Mouse (Mus musculus) liver, embryonic 12.5 days (tissue): Measurements from ENCODE around the gene Pa2g4. TPM values are rescaled to one million over a fixed set of nuclear protein-coding genes. Genes with fewer than 3 reads are reported as not detected.

Experiments used
- ATAC-seq: fragments of 200-750 bp; cut with Nextera tagmentation; 2 replicates; pipeline ENCODE4 v1.8.0; 2017; ENCODE audit warnings: moderate number of reproducible peaks, mild to moderate bottlenecking, moderate library complexity
- H3K27ac ChIP-seq: fragments of 300-500 bp; sonication (generic); 2 replicates; pipeline ENCODE4 v1.5.1; 2016; ENCODE audit warnings: mild to moderate bottlenecking
- H3K27me3 ChIP-seq: fragments of 300-500 bp; sonication (generic); replicated peaks from 2 replicates; pipeline ENCODE4 v1.6.1; 2016; ENCODE audit warnings: mild to moderate bottlenecking, moderate library complexity
- H3K36me3 ChIP-seq: fragments of 300-500 bp; sonication (generic); 2 replicates; pipeline ENCODE4 v1.6.1; 2016; ENCODE audit warnings: mild to moderate bottlenecking, moderate library complexity
- H3K4me1 ChIP-seq: fragments of 300-500 bp; sonication (generic); 2 replicates; pipeline ENCODE4 v1.6.1; 2016
- H3K4me2 ChIP-seq: fragments of 300-500 bp; sonication (generic); 2 replicates; pipeline ENCODE4 v1.6.1; 2016; ENCODE audit warnings: mild to moderate bottlenecking, moderate library complexity
- H3K4me3 ChIP-seq: fragments of 300-500 bp; sonication (generic); 2 replicates; pipeline ENCODE4 v1.5.1; 2016; ENCODE audit warnings: mild to moderate bottlenecking, moderate library complexity
- H3K9ac ChIP-seq: fragments of 300-500 bp; sonication (generic); 2 replicates; pipeline ENCODE4 v1.6.1; 2016; ENCODE audit warnings: mild to moderate bottlenecking, moderate library complexity
- H3K9me3 ChIP-seq: fragments of 300-500 bp; sonication (generic); replicated peaks from 2 replicates; pipeline ENCODE4 v1.6.1; 2016; ENCODE audit warnings: mild to moderate bottlenecking, moderate library complexity
- WGBS: fragments of 180-500 bp; shearing (Covaris S2); methylation state at CpG from one replicate; pipeline ENCODE4 v1.1.7; 2016; ENCODE audit not compliant: insufficient replicate concordance; 5-methylcytosine and 5-hydroxymethylcytosine counted together
- microRNA-seq: library from miRNA; unstranded; fragments of <30 nt; microRNA quantifications from one replicate; pipeline ENCODE4, GENCODE M21; 2017
- polyA plus RNA-seq: library from polyadenylated mRNA; unstranded; fragments of >200 nt; fragmentation: Nextera tagmentation; extraction: Ambion mirVana; gene quantifications from 2 replicates; pipeline ENCODE4 v1.2.1, GENCODE M21; 2016

The Pa2g4 gene
- polyA plus RNA-seq, 1 experiment from 2014 or later: 242 TPM

GRCm38 (mm10) chr10:128511761-128512160, 54.0 kb downstream of the Pa2g4 start:
- Histone ChIP-seq H3K9me3 (no peaks in the 10 kb centered on the region), H3K27me3 (no peaks in the 10 kb centered on the region), H3K4me3 (no peak overlapping the region), H3K9ac (no peak overlapping the region), H3K27ac (no peak overlapping the region), H3K4me2 (no peak overlapping the region), H3K4me1 (peaks cover 40% of the 10 kb centered on the region), H3K36me3 (peaks cover 58% of the 10 kb centered on the region)
- ATAC-seq: no peak
- WGBS: 80% methylated on average over 12 of the region's 12 CpGs

GRCm38 (mm10) chr10:128511189-128511588, 54.6 kb downstream of the Pa2g4 start:
- Histone ChIP-seq H3K27ac (no peak overlapping the region), H3K27me3 (no peaks in the 10 kb centered on the region), H3K36me3 (peaks cover 54% of the 10 kb centered on the region), H3K9me3 (no peaks in the 10 kb centered on the region), H3K4me2 (no peak overlapping the region), H3K4me1 (peaks cover 35% of the 10 kb centered on the region), H3K4me3 (no peak overlapping the region), H3K9ac (no peak overlapping the region)
- WGBS: 78% methylated on average over 9 of the region's 9 CpGs
- ATAC-seq: peak; percentile 55

GRCm38 (mm10) chr10:128510301-128510700, 55.5 kb downstream of the Pa2g4 start:
- H3K36me3 ChIP-seq: peaks cover 49% of the 10 kb centered on the region
- peaks cover 27% of the 10 kb centered on the region for H3K4me1 ChIP-seq
- H3K27me3 ChIP-seq: no peaks in the 10 kb centered on the region
- H3K9me3 ChIP-seq: no peaks in the 10 kb centered on the region
- no peak overlapping the region for H3K27ac ChIP-seq
- ATAC-seq: no peak
- H3K9ac ChIP-seq: no peak overlapping the region
- H3K4me2 ChIP-seq: no peak overlapping the region
- H3K4me3 ChIP-seq: no peak overlapping the region
- 84% methylated on average over 11 of the region's 11 CpGs for WGBS

- no peak overlapping the region for H3K4me2 ChIP-seq
- H3K9me3 ChIP-seq: no peaks in the 10 kb centered on the region
- no peak overlapping the region for H3K4me3 ChIP-seq
- peaks cover 45% of the 10 kb centered on the region for H3K36me3 ChIP-seq
- peaks cover 27% of the 10 kb centered on the region for H3K4me1 ChIP-seq
- H3K9ac ChIP-seq: no peak overlapping the region
- WGBS: 73% methylated on average over 4 of the region's 4 CpGs
- no peak for ATAC-seq
- no peak overlapping the region for H3K27ac ChIP-seq
- H3K27me3 ChIP-seq: no peaks in the 10 kb centered on the region
Measured at GRCm38 (mm10) chr10:128509831-128510230, 56.0 kb downstream of the Pa2g4 start.

GRCm38 (mm10) chr10:128509203-128509602, 56.6 kb downstream of the Pa2g4 start:
- H3K4me2 ChIP-seq: no peak overlapping the region
- H3K27me3 ChIP-seq: no peaks in the 10 kb centered on the region
- H3K27ac ChIP-seq: no peak overlapping the region
- ATAC-seq: no peak
- H3K9me3 ChIP-seq: no peaks in the 10 kb centered on the region
- WGBS: 76% methylated on average over 9 of the region's 9 CpGs
- H3K4me3 ChIP-seq: no peak overlapping the region
- peaks cover 32% of the 10 kb centered on the region for H3K4me1 ChIP-seq
- H3K36me3 ChIP-seq: peaks cover 43% of the 10 kb centered on the region
- no peak overlapping the region for H3K9ac ChIP-seq

- Histone ChIP-seq H3K4me2 (no peak overlapping the region), H3K9me3 (no peaks in the 10 kb centered on the region), H3K4me1 (peaks cover 41% of the 10 kb centered on the region), H3K27ac (no peak overlapping the region), H3K9ac (no peak overlapping the region), H3K27me3 (no peaks in the 10 kb centered on the region), H3K4me3 (no peak overlapping the region), H3K36me3 (peaks cover 34% of the 10 kb centered on the region)
- 77% methylated on average over 9 of the region's 9 CpGs for WGBS
- ATAC-seq: no peak
Measured at GRCm38 (mm10) chr10:128508260-128508659, 57.5 kb downstream of the Pa2g4 start.

Small RNAs within 50 kb of the gene (microRNA-seq; reads per million reads assigned to microRNA genes)
- gene Gm47275: not detected
- gene Mir6916: not detected
- not detected for gene Mir6917

Other genes starting within 250 kb of the Pa2g4 start
- gene Cnpy2, start 243.5 kb downstream of the Pa2g4 start, polyA plus RNA-seq: 107 and 114 TPM in 2 replicates
- 183 and 187 TPM in 2 replicates for gene Cs, start 228.3 kb downstream of the Pa2g4 start, polyA plus RNA-seq
- gene Coq10a, start 197.0 kb downstream of the Pa2g4 start, polyA plus RNA-seq: 8.7 and 8.9 TPM in 2 replicates
- gene Ankrd52, start 188.9 kb downstream of the Pa2g4 start, polyA plus RNA-seq: 9.3 TPM in 2 replicates
- 22.7 and 23.0 TPM in 2 replicates for gene Slc39a5, start 164.8 kb downstream of the Pa2g4 start, polyA plus RNA-seq
- gene Nabp2, start 154.5 kb downstream of the Pa2g4 start, polyA plus RNA-seq: 64.1 and 66.1 TPM in 2 replicates
- 14.2 and 14.8 TPM in 2 replicates for gene Rnf41, start 154.3 kb downstream of the Pa2g4 start, polyA plus RNA-seq
- 34.9 and 40.3 TPM in 2 replicates for gene Smarcc2, start 106.7 kb downstream of the Pa2g4 start, polyA plus RNA-seq
- gene Myl6, start 71.8 kb downstream of the Pa2g4 start, polyA plus RNA-seq: 533 and 540 TPM in 2 replicates
- gene Myl6b, start 67.3 kb downstream of the Pa2g4 start, polyA plus RNA-seq: 1.3 and 1.6 TPM in 2 replicates
- gene Esyt1, start 40.1 kb downstream of the Pa2g4 start, polyA plus RNA-seq: 15.0 and 16.0 TPM in 2 replicates
- gene Zc3h10, start 18.2 kb downstream of the Pa2g4 start, polyA plus RNA-seq: 7.7 and 8.1 TPM in 2 replicates
- 2,924 and 3,037 TPM in 2 replicates for gene Rpl41, start 16.7 kb downstream of the Pa2g4 start, polyA plus RNA-seq
- 1.8 TPM in 2 replicates for gene Erbb3, start 23.7 kb upstream of the Pa2g4 start, polyA plus RNA-seq
- gene Rps26, start 60.8 kb upstream of the Pa2g4 start, polyA plus RNA-seq: 555 and 561 TPM in 2 replicates
- 0.41 and 0.42 TPM in 2 replicates for gene Ikzf4, start 80.0 kb upstream of the Pa2g4 start, polyA plus RNA-seq
- gene Suox, start 108.1 kb upstream of the Pa2g4 start, polyA plus RNA-seq: 10.4 and 10.5 TPM in 2 replicates
- gene Rab5b, start 130.3 kb upstream of the Pa2g4 start, polyA plus RNA-seq: 34.2 and 34.7 TPM in 2 replicates
- gene Pmel, start 138.2 kb upstream of the Pa2g4 start, polyA plus RNA-seq: 0.36 and 0.43 TPM in 2 replicates
- gene Cdk2, start 139.0 kb upstream of the Pa2g4 start, polyA plus RNA-seq: 82.8 and 84.9 TPM in 2 replicates
- gene Dgka, start 178.9 kb upstream of the Pa2g4 start, polyA plus RNA-seq: 2.8 TPM in 2 replicates
- 25.8 and 26.8 TPM in 2 replicates for gene Pym1, start 181.9 kb upstream of the Pa2g4 start, polyA plus RNA-seq
- gene Mmp19, start 224.9 kb upstream of the Pa2g4 start, polyA plus RNA-seq: 5.5 and 6.8 TPM in 2 replicates
- 27.9 and 29.1 TPM in 2 replicates for gene Dnajc14, start 238.1 kb upstream of the Pa2g4 start, polyA plus RNA-seq
- gene Tmem198b, start 238.4 kb upstream of the Pa2g4 start, polyA plus RNA-seq: 3.7 and 3.9 TPM in 2 replicates